Comparison of ENCODE assay signal across 28 mouse cellular contexts in genomic region chr3:32372470-32372869, GRCm38 (mm10).
"Had no signal": no experiment of that assay in that cellular context is flagged by ENCODE, and none has a peak within 500 bp of the region (broad histone marks: within the 10 kb centered on the region; RNA-seq: fewer than 3 reads in every experiment).

No protein-coding gene starts in this region.

- H3K27me3 ChIP-seq: embryonic facial prominence, embryonic 12.5 days; embryonic facial prominence, embryonic 13.5 days; embryonic facial prominence, embryonic 15.5 days; forebrain, embryonic 12.5 days; forebrain, embryonic 13.5 days; forebrain, embryonic 15.5 days had no signal

- ATAC-seq: forebrain, embryonic 13.5 days; forebrain, embryonic 14.5 days; forebrain, embryonic 15.5 days; forebrain, embryonic 16.5 days; forebrain, postnatal 0 days had no signal

- H3K27ac ChIP-seq: embryonic facial prominence, embryonic 10.5 days; embryonic facial prominence, embryonic 12.5 days; embryonic facial prominence, embryonic 13.5 days; embryonic facial prominence, embryonic 15.5 days; forebrain, embryonic 10.5 days; forebrain, embryonic 12.5 days; forebrain, embryonic 13.5 days; forebrain, embryonic 15.5 days; gastrocnemius, adult 2 months; heart, adult 2 months had no signal

- DNase-seq: cerebellum, adult 8-10 months; cerebellum, adult 9-10 months; cerebellum, adult 9-11 months; cerebellum, postnatal 10 days; cerebellum, postnatal 14 days; cerebellum, postnatal 25 days; cerebellum, postnatal 36 days; embryo, embryonic 11 days; forebrain, postnatal 0 days; gastrocnemius, adult 2 months; gastrocnemius, postnatal 10 days; gastrocnemius, postnatal 14 days; gastrocnemius, postnatal 25 days; gastrocnemius, postnatal 36 days; heart, adult 11 months; heart, adult 18-20 months; heart, adult 2 months had no signal

- H3K36me3 ChIP-seq: embryonic facial prominence, embryonic 10.5 days; embryonic facial prominence, embryonic 12.5 days; embryonic facial prominence, embryonic 13.5 days; embryonic facial prominence, embryonic 15.5 days; forebrain, embryonic 10.5 days; forebrain, embryonic 12.5 days; forebrain, embryonic 15.5 days had no signal

- H3K4me2 ChIP-seq: embryonic facial prominence, embryonic 12.5 days; embryonic facial prominence, embryonic 13.5 days; embryonic facial prominence, embryonic 15.5 days; forebrain, embryonic 12.5 days; forebrain, embryonic 13.5 days; forebrain, embryonic 15.5 days had no signal

- H3K4me1 ChIP-seq: embryonic facial prominence, embryonic 15.5 days; forebrain, embryonic 10.5 days; forebrain, embryonic 12.5 days; forebrain, embryonic 13.5 days; forebrain, embryonic 15.5 days had no signal

- H3K9me3 ChIP-seq: embryonic facial prominence, embryonic 10.5 days; embryonic facial prominence, embryonic 12.5 days; embryonic facial prominence, embryonic 13.5 days; embryonic facial prominence, embryonic 15.5 days; forebrain, embryonic 10.5 days; forebrain, embryonic 12.5 days; forebrain, embryonic 13.5 days; forebrain, embryonic 15.5 days had no signal

- H3K9ac ChIP-seq: embryonic facial prominence, embryonic 12.5 days; embryonic facial prominence, embryonic 13.5 days; embryonic facial prominence, embryonic 15.5 days; forebrain, embryonic 12.5 days; forebrain, embryonic 13.5 days; forebrain, embryonic 15.5 days; forebrain, postnatal 0 days had no signal

- H3K4me3 ChIP-seq: embryonic facial prominence, embryonic 10.5 days; embryonic facial prominence, embryonic 12.5 days; embryonic facial prominence, embryonic 13.5 days; embryonic facial prominence, embryonic 15.5 days; erythroblast, embryonic 14.5 days; forebrain, embryonic 10.5 days; forebrain, embryonic 12.5 days; forebrain, embryonic 13.5 days; forebrain, embryonic 15.5 days; gastrocnemius, adult 2 months; heart, adult 2 months had no signal
